Mouse (Mus musculus) skeletal muscle tissue, adult 2 months (tissue): ENCODE data around the gene Ralgapb.
"Not testable (repeated sequence)": the region's sequence is repeated elsewhere in the genome, so short reads cannot be mapped to it uniquely, and the experiment has no call there.

ENCODE experiments used
- DNase-seq: peaks from one replicate; pipeline ENCODE4 v3.0.0-alpha.2; 2012; ENCODE audit warnings: low read depth, low spot score

Gene Ralgapb

GRCm38 (mm10) chr2:158409595-158410021 is at the start of gene Ralgapb:
Ralgapb (plus strand) TSS chr2:158409848.
- DNase-seq = peak; percentile 100

DNA sequence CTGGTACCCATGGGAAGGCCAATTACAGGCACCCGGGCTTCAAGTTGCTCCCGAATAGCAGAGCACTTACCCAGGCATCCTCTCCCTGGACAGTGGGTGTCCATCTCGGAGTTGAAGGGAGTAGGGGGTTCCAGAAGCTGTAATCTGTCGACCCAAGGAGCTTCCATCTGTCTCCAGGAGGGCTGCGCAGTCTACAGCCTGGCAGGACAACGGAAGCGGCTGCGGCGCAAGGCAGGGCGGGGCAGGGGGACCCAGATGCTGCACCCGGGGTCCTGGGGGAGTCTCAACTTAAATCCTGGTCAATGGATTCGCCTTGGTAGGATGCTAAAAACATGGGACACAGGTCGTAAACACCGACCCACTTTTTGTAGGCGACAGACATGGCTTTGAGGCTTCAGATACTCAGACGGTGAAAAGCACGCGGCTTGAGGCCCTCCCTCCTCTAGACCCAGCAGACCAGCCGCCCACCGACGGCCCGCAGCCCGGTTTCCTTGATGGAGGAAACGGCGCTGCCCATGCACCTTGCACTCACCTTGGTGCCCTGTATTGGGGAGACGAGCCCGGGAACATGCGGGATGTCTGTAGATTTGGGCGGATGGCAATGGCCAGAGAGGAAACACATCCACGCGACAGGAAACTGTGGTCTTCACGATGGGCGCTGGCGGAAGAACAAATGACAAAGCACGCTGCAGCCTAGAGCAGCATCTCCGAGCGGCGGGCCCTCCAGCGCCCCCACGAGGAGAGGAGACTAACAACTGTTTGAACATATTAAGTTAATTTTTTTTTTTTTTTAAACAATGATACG is 48.6 kb upstream of the Ralgapb start:
- peak; percentile 72 for DNase-seq

DNA sequence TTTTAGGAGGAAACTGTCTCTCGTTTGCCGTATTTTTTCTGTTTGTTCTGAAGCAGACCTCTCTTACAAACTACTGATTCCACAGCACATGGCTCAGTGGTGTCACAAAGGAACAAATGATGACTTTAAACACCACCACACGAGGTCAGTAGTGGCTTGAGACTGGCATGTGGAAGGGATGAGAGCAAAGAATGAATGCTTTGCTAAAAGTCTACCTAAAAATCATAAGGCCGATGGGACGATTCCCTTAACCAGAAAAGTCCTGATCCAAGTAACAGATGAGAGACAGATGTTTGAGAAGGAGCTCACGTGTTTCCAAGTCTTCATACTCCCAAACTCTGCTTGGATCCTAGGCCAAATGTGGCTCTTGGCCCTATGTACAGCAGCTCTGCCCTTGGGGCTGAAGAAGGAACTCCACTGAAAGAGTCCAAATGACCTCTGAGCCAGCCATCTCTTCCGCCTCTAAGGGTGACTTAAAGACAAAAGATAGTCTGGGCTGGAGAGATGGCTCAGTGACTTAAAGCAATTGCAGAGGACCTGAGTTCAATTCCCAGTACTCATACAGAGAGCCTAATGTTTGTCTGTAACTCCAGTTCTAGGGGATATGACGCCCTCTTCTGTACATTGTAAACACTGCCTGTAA is 47.8 kb upstream of the Ralgapb start:
- DNase-seq = no peak

DNA sequence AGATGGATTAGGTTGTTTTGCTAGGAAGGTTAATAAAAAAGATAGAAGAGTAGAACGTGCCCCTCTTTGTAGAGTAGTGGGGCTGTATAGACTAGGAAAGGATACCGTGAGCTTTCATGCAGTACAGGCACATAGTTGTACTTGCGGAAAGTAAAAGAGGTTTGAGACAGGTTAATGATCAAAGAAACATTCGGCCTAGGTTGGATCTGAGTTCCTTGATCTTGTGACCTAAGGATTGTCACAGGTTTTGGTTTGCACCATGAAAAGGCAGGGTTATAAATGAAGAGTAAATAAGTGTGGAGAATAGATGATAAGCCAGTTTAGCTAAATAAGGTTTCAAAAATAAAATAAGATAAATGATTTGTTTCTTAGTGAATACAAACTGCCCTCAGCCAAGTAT is 45.5 kb upstream of the Ralgapb start:
- no peak for DNase-seq

DNA sequence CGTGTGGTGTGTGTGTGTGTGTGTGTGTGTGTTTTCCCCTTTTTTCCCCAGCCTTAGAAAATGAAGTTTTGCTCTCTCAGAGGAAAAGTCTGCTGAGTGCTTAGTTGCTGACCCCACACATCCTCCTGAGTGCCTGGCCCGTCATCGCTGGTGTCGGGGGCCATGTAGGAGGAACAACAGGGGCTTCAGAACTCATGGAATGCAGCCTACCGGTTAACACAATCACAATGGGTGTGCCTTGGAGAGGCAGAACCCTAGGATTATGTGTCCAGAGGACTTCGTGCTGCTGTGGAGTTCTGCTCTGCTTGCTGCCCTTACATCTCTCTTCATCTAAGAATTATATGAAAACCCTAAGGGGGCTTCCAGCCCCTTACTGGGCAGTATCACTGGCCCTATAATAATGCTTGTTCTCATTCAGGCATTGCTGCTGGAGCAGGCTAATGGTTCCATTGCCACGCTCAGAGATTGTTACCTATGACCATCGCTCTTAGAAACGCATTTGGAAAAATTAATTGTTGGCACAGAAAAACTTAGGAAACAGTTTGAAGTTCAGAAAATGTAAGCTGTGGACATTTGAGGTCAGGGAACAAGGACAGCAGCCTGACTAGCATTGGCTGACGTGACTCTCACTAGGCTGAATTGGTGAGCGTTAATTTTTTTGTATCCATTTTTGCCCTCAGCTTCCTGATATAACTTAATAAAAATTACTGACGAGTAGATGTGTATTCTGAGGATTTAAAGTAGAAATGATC is 44.4 kb upstream of the Ralgapb start:
- DNase-seq = no peak

DNA sequence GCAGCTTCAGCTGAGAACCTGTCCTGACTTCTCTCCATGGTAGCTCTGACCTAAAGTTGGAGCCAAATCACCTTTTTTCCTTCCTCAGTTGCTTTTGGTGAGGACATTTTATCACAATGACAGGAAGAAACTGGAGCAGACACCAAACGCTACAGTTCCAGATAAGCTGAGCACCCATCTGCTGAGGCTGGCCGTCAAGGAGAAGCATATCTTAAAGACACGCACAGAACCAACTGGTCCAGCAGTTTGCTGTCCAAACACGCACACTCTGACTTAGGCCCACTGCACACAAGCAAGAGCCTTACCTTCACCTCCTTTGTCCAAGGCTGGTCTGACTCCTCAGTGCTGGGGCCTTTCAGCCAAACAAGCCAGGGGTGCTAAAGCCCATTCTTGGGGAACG is 42.0 kb upstream of the Ralgapb start:
- no peak for DNase-seq

- DNase-seq = no peak
These were observed 41.3 kb upstream of the Ralgapb start for GRCm38 (mm10) chr2:158368313-158368712.

DNA sequence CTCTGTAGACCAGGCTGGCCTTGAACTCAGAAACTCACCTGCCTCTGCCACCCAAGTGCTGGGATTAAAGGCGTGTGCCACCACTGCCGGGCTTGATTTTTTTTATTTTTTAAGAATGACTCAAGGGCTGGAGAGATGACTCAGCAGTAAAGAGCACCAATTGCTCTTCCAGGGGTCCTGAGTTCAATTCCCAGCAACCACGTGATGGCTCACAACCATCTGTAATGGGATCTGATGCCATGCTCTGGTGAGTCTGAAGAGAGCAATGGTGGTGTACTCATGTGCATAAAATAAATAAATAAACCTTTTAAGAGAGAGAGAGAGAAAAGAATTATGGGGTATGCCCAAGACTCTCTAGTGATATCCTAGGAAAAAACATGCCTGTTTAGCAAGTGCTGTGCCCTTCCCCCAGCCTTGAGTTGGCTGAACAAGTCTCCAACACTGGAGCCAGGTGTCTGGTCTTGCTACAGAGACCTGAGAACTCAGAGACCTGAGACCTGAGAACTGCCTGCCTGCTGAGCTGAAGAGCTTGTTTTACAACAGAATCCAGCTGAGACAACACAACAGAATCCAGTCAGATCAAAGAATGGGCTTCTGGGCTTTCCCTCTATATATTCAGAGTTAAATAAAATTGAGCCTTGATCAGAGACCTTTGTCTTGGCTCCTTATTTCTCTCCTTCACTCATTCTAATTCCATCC is 40.0 kb upstream of the Ralgapb start:
- no peak for DNase-seq

GRCm38 (mm10) chr2:158370173-158370550 is 39.5 kb upstream of the Ralgapb start:
- peak; percentile 27 for DNase-seq

- no peak for DNase-seq
These were observed 36.6 kb upstream of the Ralgapb start for GRCm38 (mm10) chr2:158373061-158373460.

DNA sequence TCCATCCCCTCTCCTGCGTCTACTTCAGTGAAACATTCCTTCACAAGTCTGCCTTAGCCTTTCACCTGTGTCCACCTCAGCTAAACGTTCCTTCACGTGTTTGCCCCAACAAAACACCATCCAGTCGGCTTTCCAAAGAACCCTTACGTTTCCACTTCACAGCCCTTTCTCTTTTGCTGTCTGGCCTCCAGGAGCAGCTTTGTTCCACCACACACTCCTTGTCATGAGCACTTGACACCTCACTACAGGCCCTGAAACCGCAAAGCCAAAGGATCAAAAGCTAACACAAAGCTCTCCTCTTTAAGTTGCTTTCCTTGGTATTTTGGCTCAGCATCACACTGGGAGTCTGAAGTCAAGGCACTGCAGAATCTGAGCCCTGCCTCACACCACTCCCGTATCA is 36.1 kb upstream of the Ralgapb start:
- no peak for DNase-seq

DNA sequence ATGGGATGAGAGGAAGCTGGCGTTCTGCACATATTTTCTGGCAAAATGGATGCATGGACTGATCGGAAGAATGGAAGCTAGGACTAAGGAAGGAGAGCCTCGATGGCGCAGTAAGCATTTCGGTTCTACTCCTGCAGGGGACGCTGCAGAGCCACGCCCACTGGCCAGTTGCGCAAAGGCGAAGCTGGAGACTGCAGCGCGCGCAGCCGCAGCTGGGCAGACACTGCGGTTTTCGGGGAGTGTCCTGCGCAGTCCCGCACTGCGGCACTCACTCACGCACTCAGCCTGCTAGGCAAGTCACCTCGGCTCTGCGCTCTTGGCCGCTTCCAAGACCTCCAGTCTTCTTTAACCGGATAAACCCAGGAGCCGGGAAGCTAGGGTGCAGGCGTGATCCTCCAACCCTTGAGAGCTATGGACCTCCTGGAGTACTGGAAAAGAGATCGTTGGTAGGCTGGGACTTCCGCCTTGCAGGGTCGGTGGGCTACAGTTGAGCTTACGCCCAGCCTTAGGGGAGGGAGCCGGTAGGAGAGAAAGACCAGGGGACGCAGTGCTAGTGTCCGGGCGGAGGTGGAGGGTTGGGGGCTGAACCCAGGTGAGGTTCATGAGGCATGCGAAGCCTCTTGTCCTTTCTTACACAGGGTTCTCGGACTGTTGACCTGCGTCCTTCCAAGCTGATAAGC is 34.1 kb upstream of the Ralgapb start, which contains the start of gene Snhg11:
Gene Snhg11, plus strand, starts transcription at position 196 of the 680 bp plus-strand sequence.
- no peak for DNase-seq

GRCm38 (mm10) chr2:158376123-158376687 is 33.4 kb upstream of the Ralgapb start:
- no peak for DNase-seq

DNA sequence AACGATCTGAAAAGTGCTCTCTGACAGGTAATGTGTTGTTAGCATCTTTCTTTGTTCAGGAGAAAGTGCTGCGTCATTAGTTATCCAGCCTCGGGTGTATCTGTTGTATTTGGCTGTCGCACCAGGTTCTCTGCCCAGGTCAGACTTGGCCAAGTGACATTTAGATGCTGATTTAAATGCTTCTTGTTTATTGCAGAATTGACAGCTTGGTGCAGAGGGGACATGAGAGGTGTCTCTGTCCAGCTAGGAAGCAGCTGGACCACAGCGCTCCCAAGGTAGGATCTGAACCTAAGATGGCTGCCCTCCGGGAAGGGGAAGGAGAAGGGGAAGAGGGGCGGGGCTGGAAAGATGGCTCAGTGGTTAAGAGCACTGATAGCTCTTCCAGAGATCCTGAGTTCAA is 32.9 kb upstream of the Ralgapb start:
- DNase-seq = no peak

DNA sequence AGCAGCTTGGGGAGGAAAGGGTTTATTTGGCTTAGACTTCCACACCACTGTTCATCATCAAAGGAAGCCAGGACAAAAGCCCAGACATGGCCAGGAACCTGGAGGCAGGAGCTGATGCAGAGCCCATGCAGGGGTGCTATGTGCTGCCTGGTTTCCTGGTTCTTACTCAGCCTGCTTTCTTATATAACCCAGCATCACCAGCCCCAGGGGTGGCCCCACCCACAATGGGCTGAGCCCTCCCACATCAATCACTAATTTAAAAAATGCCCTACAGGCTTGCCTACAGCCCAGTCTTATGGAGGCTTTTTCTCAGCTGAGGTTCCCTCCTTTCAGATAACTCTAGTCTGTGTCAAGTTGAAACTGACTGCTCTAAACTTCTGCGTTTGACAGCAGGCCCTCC is 31.8 kb upstream of the Ralgapb start:
- no peak for DNase-seq

DNA sequence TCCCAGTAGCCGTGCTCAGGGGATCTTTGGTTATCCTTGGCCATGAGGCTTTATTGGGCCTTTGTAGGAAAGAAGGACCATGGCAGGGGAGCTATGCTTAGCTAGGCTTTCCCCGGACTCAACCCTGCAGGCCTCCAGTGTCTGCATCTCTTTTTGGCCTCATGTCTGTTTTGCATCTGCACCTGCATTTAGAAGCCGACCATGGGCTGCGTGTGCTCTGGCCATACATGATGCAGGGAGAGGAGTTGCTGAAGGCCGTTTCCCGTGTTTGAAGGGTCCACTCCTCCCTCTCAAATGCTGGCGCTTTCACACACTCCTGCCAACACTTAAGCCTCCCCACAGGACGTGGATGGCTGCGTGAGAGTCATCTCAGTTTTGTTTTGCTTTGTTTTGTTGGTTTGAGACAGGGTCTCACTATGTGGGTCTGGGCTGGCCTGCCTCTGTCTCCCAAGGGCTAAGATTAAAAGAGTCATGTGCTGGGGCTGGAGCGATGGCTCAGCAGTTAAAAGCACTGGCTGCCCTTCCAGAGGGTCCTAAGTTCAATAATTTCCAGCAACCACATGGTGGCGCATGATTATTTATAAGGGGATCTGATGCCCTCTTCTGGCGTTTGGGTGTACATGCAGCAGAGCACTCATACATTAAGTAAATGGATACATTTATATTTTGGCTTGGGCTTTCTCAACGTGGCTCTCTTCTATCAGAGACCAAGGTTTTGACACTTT is 30.1 kb upstream of the Ralgapb start:
- peak; percentile 27 for DNase-seq

DNA sequence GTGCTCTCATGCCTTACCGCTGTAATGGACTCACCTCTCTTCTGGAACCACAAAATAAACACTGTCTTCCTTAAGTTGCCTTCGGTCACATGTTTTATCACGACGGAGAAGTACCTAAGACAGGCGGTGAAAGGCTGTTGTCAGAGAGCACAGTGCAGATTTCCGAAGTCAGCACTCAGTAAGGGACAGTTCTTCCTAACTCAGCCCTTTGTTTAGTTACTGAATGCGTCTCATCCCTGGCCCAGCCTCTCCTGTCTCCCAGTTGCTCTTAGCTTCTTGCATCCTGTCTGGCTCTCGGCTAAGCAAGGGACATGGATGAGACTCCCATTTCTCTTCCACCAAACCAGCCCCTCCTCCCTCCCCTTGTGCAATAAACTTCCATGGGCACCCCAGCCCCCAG is 23.6 kb upstream of the Ralgapb start:
- no peak for DNase-seq

DNA sequence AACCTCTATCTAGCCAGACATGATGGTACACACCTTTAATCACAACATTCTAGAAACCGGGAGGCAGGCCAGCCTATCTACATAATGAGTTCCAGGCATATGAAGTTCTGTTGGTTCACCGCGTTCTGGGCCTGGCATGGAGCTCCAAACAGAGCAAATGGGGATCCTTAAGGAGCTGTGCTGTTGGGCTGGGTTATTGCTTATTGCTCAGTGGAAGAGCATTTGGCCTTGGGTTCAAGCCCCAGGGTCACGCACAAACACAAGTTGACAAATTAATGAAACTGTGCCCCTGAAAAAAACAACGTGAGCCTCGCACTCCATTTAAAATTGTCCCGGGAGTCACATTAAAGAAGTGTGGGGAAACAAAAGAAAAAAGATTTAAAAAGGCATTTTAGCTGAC is 20.2 kb upstream of the Ralgapb start:
- no peak for DNase-seq

GRCm38 (mm10) chr2:158396369-158396768 is 13.3 kb upstream of the Ralgapb start:
- DNase-seq = no peak

GRCm38 (mm10) chr2:158397140-158397539 is 12.5 kb upstream of the Ralgapb start:
- DNase-seq = not testable (repeated sequence)
